Mouse (Mus musculus) testis, adult 10 weeks (tissue): ENCODE results near the gene Tpmt. TPM values are rescaled to one million over a fixed set of nuclear protein-coding genes. Genes with fewer than 3 reads are reported as not detected.

ENCODE experiments used
- polyA plus RNA-seq: library from polyadenylated mRNA; stranded (reverse); fragments of 350-450 nt; fragmentation: Illumina TruSeq; extraction: RNeasy Lipid Tissue Mini Kit (QIAGEN cat#74804); gene quantifications from one replicate; pipeline ENCODE4 v1.2.3, GENCODE M21; 2014; ENCODE audit warnings: low read depth, low replicate concordance

The Tpmt gene
- 20.4 TPM for polyA plus RNA-seq

DNA sequence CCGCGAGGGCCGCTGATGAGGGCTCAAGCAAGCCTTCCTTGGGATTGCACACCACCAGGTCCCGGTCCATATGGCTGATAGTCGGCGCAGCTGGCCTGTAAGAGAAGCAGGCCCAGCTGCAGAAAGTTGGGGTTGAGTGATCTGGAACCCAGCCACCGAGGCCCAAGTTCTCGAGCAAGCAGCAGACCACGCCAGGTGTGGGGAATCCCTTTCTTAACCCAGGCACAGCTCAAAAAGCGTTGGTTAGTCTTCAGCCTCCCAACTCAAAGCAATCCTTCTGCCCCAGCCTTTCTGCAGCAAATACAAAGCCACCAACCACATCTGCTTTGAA is at the start of gene Tpmt:
TSS of gene Tpmt (minus strand) at position 121 of the 331 bp plus-strand sequence.

GRCm38 (mm10) chr13:47043030-47043680 is 1.4 kb downstream of the Tpmt start, which contains the start of gene Kdm1b:
Gene Kdm1b, plus strand, starts transcription at chr13:47043499.

GRCm38 (mm10) chr13:47014334-47015194 is 30.0 kb downstream of the Tpmt start, which contains the start of gene Nhlrc1:
Gene Nhlrc1, minus strand, starts transcription at chr13:47014850.

Other genes with a start within 250 kb of the Tpmt start
- 2.5 TPM for gene Kif13a, start 114.9 kb downstream of the Tpmt start, polyA plus RNA-seq
- 1.1 TPM for gene Nhlrc1, start 29.9 kb downstream of the Tpmt start, polyA plus RNA-seq
- gene Kdm1b, start 1.2 kb downstream of the Tpmt start, polyA plus RNA-seq, result 15.3 TPM
- gene Dek, start 61.5 kb upstream of the Tpmt start, polyA plus RNA-seq, result 121 TPM
- gene Rnf144b, start 77.9 kb upstream of the Tpmt start, polyA plus RNA-seq, result 37.6 TPM